Mouse (Mus musculus): ENCODE measurements around the gene Rhbdf2.
"Not testable (repeated sequence)": the region's sequence is repeated elsewhere in the genome, so short reads cannot be mapped to it uniquely, and the experiment has no call there.

Rhbdf2 gene

GRCm38 (mm10) chr11:116644225-116645112 lies 17.6 kb upstream of the Rhbdf2 start:
- no peak for DNase-seq (ENCODE audit: extremely low spot score, low spot score)

GRCm38 (mm10) chr11:116643579-116644224 lies 16.9 kb upstream of the Rhbdf2 start:
- peak; percentile 63 for DNase-seq (ENCODE audit: extremely low spot score, low spot score)

- DNase-seq (ENCODE audit: extremely low spot score, low spot score) = peak; percentile 96
Measured at GRCm38 (mm10) chr11:116642681-116643578, 16.1 kb upstream of the Rhbdf2 start.

DNA sequence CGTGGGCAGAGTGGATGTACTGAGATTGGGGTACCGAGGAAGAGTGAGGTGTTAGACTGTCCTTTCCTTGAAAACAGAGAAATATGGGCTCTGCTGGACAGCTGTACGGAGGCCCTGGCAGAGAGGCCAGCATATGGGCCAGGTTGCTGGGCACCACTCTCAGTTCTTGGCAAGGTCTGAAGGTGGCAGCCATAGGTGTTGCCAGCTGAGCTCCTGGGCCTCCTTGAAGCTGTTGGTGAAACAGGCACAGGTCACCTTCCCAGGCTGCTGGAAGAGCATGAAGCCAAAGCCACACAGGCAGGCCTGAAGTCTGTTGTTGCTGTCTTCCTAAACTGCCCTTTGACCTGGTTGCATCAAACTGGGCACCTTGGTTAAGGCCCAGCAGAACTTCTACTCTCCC lies 14.9 kb upstream of the Rhbdf2 start:
- DNase-seq (ENCODE audit: extremely low spot score, low spot score) = no peak

- DNase-seq (ENCODE audit: extremely low spot score, low spot score) = no peak
Measured at GRCm38 (mm10) chr11:116641168-116641567, 14.3 kb upstream of the Rhbdf2 start.

DNA sequence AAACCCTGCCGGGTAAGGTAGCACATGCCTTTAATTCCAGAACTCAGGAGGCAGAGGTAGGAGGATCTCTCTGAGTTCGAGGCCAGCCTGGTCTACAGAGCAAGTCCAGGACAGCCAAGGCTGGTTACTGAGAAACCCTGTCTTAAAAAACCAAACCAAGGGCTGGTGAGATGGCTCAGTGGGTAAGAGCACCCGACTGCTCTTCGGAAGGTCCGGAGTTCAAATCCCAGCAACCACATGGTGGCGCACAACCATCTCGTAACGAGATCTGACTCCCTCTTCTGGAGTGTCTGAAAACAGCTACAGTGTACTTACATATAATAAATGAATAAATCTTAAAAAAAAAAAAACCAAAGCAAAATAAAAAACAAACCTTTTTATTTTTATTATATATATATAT lies 9.8 kb upstream of the Rhbdf2 start:
- DNase-seq (ENCODE audit: extremely low spot score, low spot score) = not testable (repeated sequence)

GRCm38 (mm10) chr11:116632962-116633361 lies 6.1 kb upstream of the Rhbdf2 start:
- DNase-seq (ENCODE audit: extremely low spot score, low spot score) = no peak

DNA sequence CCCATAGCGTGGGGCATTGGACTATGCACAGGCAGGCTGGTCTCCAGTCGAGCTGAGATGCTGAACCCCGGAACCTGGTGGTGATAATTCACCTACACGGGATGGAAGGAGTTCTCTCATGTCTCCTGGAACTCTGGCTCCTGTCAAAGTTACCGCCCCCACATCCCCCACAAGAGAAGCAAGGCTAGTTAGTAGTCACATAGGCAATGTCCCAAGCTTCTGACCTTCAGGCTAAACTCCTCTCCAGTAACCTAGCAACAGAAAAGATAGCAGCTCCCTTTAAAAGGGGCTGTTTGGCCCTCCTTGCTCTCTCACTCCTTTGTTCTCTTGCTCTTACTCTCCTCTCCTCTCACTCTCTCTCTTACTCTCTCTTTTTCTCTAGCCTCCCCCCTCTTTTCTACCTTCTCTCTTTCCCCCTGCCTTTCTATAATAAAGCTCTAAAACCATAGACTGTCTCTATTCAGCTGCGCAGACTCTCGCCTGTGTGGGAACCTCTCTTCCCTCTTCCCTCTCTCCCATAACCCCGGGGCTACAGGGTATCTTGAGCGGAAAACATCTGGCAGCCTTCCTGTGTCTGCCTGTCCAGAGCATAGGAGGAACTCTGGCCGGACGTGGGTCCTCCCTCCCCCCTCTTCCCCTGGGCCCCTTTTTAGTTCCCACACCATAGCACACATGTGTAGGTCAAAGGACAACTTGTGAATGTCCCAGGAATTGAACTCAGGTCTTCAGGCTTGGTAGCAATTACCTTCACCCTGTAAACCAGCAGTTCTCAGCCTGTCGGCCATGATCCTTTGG lies 3.5 kb upstream of the Rhbdf2 start:
- no peak for DNase-seq (ENCODE audit: extremely low spot score, low spot score)

DNA sequence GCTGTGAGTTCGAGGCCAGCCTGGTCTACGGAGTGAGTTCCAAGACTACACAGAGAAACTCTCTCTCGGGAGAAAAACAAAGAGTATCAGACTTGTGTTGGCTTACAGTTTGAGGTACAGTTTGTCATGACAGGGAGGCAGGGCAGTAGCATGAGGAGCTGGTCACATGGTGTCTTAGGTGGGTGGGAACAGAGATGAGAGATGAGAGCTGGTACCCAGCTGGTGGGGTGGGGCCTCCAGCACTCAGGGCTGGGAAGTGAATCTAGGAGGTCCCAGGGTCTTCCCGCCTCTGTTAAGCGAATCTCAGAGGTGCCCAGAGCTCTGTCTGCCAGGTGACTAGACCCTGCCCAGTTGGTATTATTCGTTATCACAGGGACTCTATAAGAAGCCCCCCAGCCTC lies 2.7 kb upstream of the Rhbdf2 start:
- DNase-seq (ENCODE audit: extremely low spot score, low spot score) = no peak

DNA sequence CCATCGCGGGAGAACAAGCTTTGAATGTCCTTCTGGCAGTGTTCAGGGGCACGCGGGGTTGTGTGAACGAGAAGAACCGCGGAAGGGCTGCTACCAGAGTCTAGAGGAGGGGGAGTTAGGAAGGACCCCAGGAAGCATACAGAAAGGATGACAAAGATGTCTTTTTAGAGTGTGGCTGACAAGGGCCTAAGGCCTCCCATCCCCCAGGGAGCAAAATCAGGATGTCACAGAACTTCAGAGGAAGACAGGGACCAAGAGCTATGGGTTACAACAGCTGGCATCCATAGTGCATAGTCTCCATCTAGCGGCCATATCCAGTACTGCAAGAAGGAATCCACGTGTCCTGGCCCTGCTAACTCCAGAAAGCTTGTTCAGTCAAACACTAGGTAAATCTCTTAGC lies 1.9 kb upstream of the Rhbdf2 start:
- DNase-seq (ENCODE audit: extremely low spot score, low spot score) = peak; percentile 90

DNA sequence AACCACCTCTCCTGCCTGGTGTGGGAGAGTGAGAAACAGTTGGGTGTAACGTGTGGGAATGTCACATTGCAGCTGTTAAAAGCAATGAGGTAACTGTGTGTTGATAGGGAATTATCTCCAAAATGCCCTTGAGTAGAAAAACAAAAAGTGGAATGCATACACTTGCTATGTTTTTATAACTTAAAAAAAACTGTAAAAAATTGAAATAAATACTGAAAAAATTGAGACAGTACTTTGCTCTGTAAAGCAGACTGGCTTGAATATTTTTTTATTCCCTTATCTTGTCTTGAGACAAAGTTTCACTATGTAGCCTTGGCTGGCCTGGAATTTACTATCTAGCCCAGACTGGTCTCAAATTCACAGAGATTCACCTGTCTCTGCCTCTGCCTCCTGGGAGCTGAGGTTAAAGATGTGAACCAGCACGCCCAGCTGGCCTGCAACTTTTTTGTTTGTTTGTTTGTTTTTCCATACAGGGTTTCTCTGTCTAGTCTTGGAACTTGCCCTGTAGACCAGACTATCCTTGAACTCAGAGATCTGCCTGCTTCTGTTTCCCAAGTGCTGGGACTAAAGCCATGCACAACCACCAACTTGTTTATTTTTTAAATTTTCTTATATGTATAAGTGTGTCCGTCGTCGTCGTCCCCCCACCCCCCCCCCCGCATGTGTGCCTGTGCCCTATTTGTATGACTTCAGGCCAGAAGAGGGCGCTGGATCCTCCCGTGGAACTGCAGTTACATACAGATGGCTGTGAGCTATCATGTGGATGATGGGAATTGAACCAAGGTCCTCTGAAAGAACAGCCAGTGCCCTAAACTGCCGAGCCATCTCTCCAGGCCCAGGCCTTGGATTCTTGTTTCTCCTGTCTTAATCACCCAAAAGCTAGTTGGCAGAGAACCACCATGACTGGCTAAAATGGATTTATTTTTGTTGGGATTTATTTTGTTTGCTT lies 527 bp upstream of the Rhbdf2 start:
- no peak for DNase-seq (ENCODE audit: extremely low spot score, low spot score)

- DNase-seq (ENCODE audit: extremely low spot score, low spot score) = peak; percentile 69
Measured at GRCm38 (mm10) chr11:116625081-116626000, 1.5 kb downstream of the Rhbdf2 start.

- peak; percentile 88 for DNase-seq (ENCODE audit: extremely low spot score, low spot score)
Measured at GRCm38 (mm10) chr11:116624131-116624832, 2.5 kb downstream of the Rhbdf2 start.

GRCm38 (mm10) chr11:116623281-116624124 lies 3.3 kb downstream of the Rhbdf2 start:
- DNase-seq (ENCODE audit: extremely low spot score, low spot score) = peak; percentile 45

GRCm38 (mm10) chr11:116621258-116621704 lies 5.5 kb downstream of the Rhbdf2 start:
- no peak for DNase-seq (ENCODE audit: extremely low spot score, low spot score)

GRCm38 (mm10) chr11:116620559-116621253 lies 6.1 kb downstream of the Rhbdf2 start:
- DNase-seq (ENCODE audit: extremely low spot score, low spot score) = no peak
